Mouse (Mus musculus) kidney, postnatal 4 days (tissue): Measurements from ENCODE around the gene Gm20547.
"Not testable (repeated sequence)": the region's sequence is repeated elsewhere in the genome, so short reads cannot be mapped to it uniquely, and the experiment has no call there.

ENCODE experiments used
- DNase-seq, 2 experiments: peaks; one replicate each; pipeline ENCODE4 v3.0.0; 2021; ENCODE audit warnings: mixed read lengths in 2 of 2

Gene Gm20547

DNA sequence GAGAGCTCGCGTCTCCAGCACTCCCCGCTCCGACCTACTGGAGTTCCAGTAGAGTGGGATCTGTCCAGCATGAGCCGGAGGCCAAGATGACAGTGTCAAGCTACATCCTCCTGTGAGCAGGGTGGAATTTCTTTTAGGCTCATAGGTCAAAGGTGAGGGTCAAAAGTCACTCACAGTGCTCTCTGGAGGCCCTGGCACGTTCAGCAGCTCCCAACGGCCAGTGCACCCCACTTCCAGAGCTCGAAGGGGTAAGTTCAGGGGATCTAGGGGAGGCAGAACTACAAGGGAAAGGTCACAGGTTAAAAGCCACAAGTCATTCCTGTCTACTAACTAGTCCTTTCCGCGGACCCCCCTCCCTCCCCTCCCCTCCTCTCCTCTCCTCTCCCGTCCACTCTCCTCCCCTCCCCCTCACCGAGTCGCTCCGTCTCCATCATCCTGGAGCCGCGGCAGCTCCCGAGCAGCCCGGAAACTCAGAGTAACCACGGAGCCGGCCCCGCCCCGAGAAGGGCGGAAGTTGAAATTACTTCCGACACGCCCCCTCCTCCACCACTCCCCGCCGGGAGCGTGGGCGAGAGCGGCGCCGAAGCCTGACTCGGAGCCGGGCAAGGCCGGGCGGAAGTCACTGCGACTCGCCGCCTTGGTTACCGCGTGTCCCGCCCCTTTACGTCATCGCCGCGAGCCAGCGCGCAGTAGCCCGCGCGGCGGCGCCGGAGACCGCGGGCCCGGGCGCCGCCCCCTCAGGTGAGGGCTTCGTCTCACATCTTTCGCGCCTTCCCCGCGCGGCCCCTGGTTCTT lies 31.9 kb downstream of the Gm20547 start, which contains the start of the genes Skiv2l and Nelfe:
Gene Skiv2l (minus strand): TSS at position 489 of the 795 bp plus-strand sequence.
Gene Nelfe (plus strand): TSS at position 670 of the 795 bp plus-strand sequence.
- DNase-seq = peak; percentile 98 to 99

DNA sequence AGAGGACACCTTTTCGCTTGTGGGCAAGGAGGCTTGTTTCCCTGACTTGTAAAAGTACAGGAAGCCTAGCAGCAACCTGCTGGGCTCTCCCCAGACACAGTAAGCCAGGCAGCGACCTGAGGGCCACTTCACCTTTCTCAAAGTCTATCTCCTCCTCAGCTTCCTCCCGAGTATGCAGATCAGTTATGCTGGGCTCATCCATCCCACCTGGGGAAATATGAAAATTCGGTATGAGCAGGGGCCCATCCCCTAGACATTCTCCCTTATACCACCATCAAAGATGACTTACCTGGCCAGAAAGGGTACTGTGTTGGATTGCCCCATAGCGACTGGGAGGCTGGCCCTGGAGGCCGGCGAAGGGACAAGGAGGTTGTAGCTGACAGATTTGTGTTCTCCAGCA lies 34.2 kb downstream of the Gm20547 start:
- DNase-seq = no peak

DNA sequence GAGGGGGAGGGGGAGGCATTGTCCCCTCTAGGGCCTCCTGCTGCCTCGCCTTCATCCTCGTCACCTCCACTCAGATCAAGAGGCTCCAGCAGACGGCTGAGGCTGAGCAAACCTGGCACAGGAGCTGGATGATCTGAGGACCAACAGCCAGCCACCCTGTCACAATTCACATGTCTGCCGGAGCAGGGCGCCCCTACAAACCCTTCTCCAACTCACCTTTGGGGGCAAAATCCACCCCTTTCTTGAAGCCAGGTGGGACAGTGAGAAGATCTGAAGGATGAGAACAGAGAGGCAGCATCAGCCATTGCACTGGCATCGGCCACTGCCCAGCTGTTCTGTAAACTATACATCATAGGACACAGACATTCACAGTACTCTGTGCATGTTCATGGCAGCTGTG lies 34.6 kb downstream of the Gm20547 start:
- DNase-seq = no peak

DNA sequence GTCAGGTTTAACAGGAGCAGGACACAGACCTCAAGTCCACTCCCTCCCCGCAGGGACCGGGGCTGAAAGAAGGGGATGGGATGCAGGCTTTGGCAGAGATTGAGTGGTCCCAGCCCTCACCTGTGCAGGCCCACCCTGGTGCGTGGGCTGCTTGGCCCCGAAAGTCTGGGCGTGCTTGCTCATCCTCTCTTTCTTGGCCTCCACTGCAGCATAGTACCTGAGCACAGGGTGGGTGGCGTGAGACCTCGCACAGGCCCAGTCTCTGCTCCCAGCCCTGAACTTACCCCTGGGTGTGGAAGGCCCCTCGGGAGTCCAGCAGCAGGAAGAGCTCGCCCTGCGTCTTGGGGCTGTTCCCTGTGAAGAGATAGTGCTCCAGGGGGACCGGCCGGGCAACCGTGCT lies 37.0 kb downstream of the Gm20547 start:
- DNase-seq = no peak

DNA sequence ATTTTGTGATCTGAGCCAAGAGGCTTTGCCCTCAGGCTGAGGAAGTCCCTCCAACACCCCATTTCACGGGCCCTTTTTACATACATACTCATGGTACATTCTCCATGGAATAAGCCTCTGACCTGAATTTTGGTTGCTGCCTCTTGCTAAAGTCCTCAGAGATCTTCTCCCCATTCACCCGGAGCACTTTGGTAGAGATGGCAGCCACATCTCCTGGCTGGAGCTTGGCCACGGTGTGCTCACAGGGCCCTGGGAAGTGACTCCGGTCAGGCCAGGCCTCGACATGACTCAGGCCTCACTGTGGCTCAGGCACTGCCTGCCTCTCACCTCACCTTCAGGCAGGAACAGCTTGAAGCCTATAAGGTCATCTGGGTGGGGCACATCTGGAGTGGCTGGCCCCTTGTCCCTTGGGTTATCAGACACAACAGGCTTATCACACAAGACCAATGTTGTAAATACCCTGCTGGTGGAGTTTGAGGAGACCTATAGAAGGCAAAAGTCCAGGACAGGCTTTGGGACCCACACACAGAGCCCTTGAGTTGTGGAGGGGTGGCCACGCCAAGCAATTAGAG lies 41.0 kb downstream of the Gm20547 start:
- no peak for DNase-seq

DNA sequence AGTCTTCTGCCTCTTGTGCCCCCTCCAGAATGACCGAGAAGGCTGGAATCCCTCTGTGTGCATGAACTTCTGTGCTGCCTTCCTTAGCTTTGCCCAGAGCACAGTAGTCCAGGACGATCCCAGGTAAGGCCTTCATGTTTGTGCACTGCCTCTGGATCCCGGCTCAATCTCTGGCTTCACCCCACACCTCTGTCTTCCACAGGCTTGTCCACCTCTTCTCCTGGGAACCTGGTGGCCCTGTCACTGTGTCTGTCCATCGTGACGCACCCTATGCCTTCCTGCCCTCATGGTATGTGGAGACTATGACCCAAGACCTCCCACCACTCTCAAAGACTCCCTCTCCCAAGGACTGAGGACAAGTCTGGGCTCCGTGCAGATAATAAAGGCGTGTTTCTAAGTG lies 43.1 kb downstream of the Gm20547 start:
- no peak for DNase-seq

DNA sequence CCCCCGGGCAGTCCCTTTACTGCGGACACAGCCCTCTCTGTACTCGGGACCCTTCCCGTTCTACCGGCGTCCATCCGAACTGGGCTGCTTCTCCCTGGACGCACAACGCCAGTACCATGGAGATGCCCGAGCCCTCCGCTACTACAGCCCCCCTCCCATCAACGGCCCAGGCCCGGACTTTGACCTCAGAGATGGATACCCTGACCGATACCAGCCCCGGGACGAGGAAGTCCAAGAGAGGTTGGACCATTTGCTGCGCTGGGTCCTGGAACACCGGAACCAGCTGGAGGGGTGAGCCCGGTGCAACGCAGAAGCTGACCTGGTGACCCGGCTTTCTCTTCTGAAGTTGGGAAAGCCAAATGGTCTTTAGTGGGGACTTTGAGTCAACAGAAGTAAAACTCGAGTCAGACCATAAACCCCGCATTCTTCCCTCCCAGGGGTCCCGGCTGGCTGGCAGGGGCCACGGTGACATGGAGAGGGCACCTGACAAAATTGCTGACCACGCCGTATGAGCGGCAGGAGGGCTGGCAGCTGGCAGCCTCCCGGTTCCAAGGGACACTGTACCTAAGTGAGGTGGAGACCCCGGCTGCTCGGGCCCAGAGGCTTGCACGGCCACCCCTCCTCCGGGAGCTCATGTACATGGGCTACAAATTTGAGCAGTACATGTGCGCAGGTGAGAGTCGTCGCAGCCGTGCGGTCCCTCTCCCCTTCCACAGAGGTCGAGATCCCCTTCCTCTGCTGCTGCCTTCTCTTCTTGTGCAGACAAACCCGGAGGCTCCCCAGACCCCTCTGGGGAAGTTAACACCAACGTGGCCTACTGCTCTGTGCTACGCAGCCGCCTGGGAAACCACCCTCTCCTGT lies 44.1 kb downstream of the Gm20547 start:
- DNase-seq = peak; percentile 20 to 22

DNA sequence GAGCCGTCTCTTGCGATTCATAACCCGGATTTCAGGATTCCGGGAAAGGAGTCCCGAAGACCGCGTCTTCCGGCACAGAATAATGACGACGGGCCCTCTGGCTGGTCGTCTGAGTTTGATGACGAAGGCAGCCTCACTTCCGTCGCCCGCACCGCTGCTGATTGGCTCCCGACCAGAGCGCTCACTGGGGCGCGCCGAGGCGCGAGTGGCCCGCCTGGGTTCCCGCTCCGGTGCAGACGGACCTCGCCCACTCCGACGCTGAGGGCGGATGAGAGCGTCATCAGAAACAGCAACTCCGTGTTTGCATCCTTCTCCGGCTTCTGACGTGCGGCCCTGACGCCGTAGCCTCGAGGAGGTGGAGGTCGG lies 45.0 kb downstream of the Gm20547 start, which contains the start of the genes Stk19 and Dxo:
Gene Stk19 (minus strand): TSS at position 90 of the 366 bp plus-strand sequence.
Gene Dxo (plus strand): TSS at position 164 of the 366 bp plus-strand sequence.
- DNase-seq = peak; percentile 98

DNA sequence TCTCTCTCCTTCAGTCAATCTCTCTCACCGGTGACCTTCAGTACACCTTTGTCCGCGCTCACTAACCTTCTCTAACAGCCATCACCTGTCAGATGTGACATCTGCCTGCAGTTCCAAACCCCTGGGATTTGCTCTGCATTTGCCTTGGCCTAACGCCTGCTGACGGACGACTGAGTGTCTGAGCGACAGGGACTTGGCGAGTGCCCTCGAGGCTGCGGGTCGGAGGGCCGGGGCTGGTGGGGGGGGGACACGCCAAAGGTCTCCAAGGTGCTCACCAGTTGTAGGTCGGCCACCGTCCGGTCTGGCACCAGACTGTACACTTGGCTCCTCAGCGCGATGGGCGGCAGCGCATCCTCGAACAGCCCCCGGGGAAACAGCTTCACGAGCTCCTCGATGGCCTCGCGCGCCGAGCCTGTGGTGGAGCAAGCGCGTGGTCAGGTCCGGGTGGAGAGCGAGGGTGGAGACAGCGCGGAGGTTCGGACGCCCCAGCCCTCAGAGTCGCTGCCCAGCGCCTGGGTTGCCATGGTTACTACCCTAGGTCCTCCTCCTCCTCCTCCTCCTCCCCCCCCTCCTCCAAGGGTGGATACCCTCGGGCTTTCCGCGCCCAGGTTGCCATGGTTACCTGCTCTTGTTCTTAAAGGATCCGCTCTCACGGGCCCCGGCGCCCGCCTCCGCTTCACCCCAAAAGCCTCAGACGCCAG lies 45.5 kb downstream of the Gm20547 start:
- no peak for DNase-seq

DNA sequence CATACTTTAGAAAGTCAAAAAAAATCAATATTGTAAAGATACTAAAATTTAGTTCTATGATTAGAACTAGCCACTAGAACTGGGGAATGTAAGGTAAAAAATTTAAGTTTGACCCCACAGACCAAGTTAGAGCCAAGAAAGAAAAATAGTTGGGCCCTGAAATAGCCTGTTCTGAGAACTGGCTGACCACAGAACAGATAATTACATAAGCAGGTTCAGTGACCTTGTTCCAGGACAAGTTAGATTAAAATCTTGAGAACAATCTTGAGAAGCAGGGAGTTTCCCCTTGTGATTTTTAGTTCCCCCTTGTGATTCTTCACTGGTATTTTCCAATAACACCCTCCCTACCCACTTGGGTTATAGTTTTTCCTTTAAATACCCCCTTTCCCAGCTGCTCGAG lies 51.1 kb downstream of the Gm20547 start:
- DNase-seq = not testable (repeated sequence)

DNA sequence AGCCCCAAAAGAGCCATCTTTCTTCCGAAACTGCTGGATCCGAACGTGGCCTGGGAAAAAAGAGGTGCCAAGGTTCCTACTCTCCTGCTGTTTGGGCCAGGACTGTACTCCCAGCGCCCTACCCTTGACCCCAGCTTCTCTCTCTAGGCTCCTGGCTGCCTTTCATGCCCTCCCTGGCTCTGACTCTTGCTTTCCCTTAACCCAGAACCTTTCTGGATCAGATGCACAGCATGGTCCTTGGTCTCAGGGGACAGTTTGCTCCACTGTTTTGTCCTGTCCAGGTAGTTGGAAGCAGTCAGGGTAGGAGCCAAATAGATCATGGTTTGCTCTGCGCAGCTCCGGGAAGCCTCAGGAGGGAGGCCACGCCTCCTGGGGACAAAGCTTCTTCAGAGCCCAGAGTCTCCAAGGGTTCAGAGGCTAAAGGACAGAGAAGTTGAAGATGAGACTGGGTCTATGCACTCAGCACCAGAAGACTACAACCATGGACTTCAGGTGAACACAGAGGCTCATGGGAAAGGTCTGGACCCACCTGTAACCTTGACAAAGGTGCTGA lies 66.9 kb downstream of the Gm20547 start:
- no peak for DNase-seq

DNA sequence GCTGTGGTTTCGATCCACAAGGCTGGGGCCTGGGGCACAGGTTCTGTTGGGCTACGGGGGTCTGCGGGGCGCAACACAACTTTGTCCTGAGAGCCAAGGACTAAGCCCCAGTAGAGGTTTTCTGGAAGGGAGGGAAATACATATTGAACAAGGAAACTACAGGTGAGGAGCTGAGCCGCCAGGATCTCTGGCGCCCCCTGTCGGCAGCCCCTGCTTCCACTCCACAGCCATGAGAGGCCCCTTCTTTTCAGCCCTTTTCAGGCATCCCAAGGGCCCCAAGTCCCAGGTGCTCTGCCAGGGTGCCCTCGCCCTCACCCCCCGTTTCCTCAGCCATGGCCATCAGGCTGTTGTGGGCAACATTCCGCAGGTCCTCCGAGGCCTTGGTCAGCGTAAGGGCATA lies 68.1 kb downstream of the Gm20547 start:
- DNase-seq = peak; percentile 57 to 65

DNA sequence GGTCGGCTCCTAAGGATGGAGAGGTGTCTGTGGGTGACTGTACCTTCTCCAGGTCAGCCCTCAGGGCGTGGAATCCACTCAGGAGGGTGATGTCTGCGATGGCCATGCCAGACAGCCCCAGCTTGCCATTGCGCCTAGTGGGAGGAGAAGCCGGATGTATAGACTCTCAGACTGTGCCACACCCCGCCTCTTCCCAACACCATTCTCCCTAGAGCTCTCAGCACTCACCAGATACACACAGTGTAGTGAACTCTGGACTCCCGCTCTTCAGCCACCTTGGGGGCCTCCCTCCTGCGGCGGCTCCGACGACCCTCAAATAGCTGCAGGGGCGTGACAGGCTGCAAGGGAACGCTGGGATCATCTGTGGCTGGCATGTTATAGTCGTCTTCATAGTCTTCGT lies 70.6 kb downstream of the Gm20547 start:
- DNase-seq = no peak

DNA sequence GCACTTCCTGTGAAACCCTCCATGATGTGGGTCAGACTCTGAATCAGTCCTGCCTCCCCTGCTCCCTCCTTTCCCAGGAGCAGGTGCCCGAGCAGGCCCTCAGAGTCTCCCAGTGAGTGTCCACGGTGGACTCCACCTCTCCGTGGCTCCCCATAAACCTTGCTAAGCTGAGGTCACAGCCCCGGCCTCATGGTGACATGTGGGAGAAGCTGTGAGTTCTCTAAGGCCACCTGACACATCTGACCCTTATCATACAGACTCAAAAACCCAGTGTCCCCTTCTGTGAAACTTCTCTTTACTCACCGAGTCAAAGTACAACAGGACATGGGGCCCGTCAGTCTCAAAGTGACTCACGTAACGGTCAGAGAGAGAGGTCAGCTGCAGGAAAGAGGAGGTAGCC lies 71.0 kb downstream of the Gm20547 start:
- DNase-seq = not testable (repeated sequence)

DNA sequence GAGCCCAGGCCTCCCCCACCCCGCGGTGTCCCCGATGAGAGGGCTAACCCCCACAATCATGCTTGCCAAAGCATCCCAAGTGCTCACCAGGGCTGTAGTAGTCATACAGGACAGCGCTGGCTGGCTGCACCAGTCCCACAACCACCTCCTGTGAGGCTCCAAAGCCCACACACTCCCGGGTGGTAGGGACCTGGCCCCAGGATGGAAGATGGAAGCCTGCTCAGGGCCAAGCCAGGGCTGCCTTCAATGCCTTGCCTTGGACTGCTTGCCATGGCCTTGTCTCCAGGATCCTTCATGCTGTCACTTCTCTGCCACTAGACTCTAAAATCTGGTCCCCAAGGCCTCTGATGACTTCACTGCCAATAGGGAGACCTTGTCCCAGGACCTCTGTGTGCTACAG lies 71.4 kb downstream of the Gm20547 start:
- DNase-seq = not testable (repeated sequence)

DNA sequence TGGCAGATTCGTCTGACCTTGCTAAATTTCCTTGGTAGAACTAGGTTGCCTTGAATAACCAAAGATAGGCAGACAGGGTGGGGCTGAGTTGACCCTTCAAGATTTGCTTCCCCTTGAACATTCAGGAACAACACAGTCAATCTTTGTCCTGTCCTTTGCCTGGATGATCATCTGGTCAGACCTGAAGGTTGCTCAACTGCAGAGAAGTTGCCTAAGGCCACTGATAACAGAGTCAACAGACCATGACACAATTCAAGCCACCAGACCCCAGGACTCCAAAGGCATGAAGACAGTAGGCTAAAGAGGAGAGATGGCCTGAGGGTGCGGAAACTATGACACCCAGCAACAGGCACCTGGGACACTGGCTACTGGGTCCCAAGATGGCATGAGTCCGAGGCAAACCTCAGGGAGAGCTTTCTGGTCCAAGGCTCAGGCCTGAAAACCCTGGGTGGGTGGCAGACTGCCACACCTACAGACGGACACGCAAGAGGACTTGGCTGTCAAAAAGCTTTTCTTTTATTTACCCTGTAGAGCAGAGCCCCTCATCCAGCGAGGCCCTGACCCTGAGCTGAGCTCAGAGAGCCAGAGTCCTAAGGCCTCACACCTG lies 73.1 kb downstream of the Gm20547 start:
- no peak for DNase-seq

DNA sequence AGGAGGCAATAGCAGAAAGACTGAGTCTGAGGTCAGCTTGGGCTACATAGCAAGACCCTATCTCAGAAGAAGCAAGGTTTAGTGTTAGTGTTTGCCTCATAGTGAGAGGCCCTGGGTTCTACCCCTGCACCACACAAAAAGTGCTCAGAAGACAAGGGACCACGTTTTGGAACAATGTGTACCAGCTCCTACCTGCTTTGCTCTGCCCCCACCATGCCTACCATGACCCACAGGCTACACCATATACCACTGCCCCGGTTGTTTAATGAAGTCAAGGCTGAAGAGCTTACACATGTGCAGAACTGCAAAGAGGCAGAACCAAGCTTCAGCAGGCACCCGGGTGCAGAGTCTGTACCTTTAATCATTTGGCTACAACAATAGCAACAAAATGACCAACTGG lies 74.7 kb downstream of the Gm20547 start:
- DNase-seq = no peak
